Mouse (Mus musculus) spleen, adult 2 months (tissue): ENCODE measurements around the gene Ivns1abp.

ENCODE experiments used
- CTCF ChIP-seq: fragments of 200-500 bp; IDR thresholded peaks from 2 replicates; pipeline ENCODE4 v1.5.1; 2011; ENCODE audit warnings: mild to moderate bottlenecking, inconsistent platforms; ENCODE audit not compliant: insufficient read depth, insufficient read length, insufficient replicate concordance; ENCODE audit errors: extremely low read depth
- POLR2A ChIP-seq: fragments of 200-500 bp; IDR thresholded peaks from 2 replicates; pipeline ENCODE4 v1.6.1; 2011; ENCODE audit warnings: low read depth, low read length, inconsistent platforms

DNA sequence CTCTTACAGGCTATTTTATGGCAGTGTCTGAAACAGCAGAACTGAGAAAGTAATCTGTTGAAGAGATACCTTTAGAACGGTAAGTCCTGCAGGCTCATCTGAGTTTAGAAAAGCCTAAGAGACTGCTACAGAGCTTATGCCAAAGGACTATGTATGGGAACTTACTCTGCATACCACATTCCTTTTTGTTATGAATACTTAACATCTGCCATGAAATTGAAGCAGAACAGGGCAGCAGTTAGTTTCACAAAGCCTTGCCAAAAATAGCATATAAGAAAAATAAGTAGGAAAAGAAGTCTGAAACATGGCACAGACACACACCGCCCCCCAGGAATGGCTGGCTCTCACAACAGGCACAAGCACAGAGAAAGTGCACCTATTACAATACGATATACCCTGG lies 65.5 kb downstream of the Ivns1abp start:
- TF ChIP-seq POLR2A (no peak), CTCF (no peak)
